Mouse (Mus musculus) lung, embryonic 15.5 days (tissue): Measurements from ENCODE around the gene Runx1. TPM values are rescaled to one million over a fixed set of nuclear protein-coding genes. Genes with fewer than 3 reads are reported as not detected.
A peak's percentile ranks its signal among the peaks of the same experiment; 100 is the strongest.

ENCODE experiments used
- ATAC-seq: fragments of 200-750 bp; cut with Nextera tagmentation; 2 replicates; pipeline ENCODE4 v1.8.0; 2017; ENCODE audit warnings: moderate number of reproducible peaks, borderline replicate concordance; ENCODE audit not compliant: low FRiP score, low TSS enrichment; ENCODE audit errors: extremely low read depth
- H3K27ac ChIP-seq: fragments of 300-500 bp; sonication (generic); 2 replicates; pipeline ENCODE4 v1.5.1; 2015; ENCODE audit warnings: moderate library complexity, mild to moderate bottlenecking, inconsistent platforms
- H3K27me3 ChIP-seq: fragments of 300-500 bp; sonication (generic); 2 replicates; pipeline ENCODE4 v1.6.1; 2015; ENCODE audit warnings: inconsistent platforms
- H3K36me3 ChIP-seq: fragments of 300-500 bp; sonication (generic); 2 replicates; pipeline ENCODE4 v1.6.1; 2015; ENCODE audit warnings: inconsistent platforms
- H3K4me1 ChIP-seq: fragments of 300-500 bp; sonication (generic); 2 replicates; pipeline ENCODE4 v1.6.1; 2015; ENCODE audit warnings: inconsistent platforms
- H3K4me2 ChIP-seq: fragments of 300-500 bp; sonication (generic); 2 replicates; pipeline ENCODE4 v1.6.1; 2015; ENCODE audit warnings: inconsistent platforms, mild to moderate bottlenecking, moderate library complexity
- H3K4me3 ChIP-seq: fragments of 300-500 bp; sonication (generic); 2 replicates; pipeline ENCODE4 v1.5.1; 2015; ENCODE audit warnings: mild to moderate bottlenecking, inconsistent platforms
- H3K9ac ChIP-seq: fragments of 300-500 bp; sonication (generic); 2 replicates; pipeline ENCODE4 v1.6.1; 2015; ENCODE audit warnings: inconsistent platforms
- H3K9me3 ChIP-seq: fragments of 300-500 bp; sonication (generic); 2 replicates; pipeline ENCODE4 v1.6.1; 2016; ENCODE audit warnings: inconsistent platforms
- WGBS: fragments of 180-500 bp; shearing (Covaris S2); methylation state at CpG from one replicate; pipeline ENCODE4 v1.1.7; 2015; 5-methylcytosine and 5-hydroxymethylcytosine counted together
- polyA plus RNA-seq: library from polyadenylated mRNA; unstranded; fragments of >200 nt; fragmentation: Nextera tagmentation; extraction: Ambion mirVana; gene quantifications from 2 replicates; pipeline ENCODE4 v1.2.1, GENCODE M21; 2015

Gene Runx1
- polyA plus RNA-seq, 1 experiment from 2014 or later: 10.6 TPM

DNA sequence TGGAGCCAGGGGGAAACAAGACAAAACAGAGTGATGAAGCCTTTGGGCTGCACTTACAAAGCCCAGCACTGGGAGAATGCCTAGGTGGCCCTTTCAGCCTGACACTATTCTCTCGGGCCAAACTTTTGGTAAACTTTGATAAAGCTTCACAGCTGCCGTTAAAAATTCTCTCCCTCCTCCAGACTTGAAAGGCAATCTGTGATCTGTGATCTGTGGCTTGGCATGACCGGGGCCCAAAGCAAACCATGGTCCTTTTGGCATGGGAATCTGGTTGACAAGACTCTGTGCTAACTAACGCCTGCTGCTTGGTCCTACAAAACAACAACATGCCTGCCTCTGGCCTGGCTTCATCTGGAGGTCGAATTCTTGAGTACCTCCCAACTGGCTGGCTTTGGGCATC is 188.9 kb downstream of the Runx1 start:
- Histone ChIP-seq H3K27ac (no peak overlapping the region), H3K4me2 (no peak overlapping the region), H3K36me3 (no peaks in the 10 kb centered on the region), H3K9me3 (no peaks in the 10 kb centered on the region), H3K27me3 (no peaks in the 10 kb centered on the region), H3K4me3 (no peak overlapping the region), H3K9ac (no peak overlapping the region), H3K4me1 (peaks cover 16% of the 10 kb centered on the region)
- ATAC-seq: no peak
- 43% methylated on average over 5 of the region's 5 CpGs for WGBS

DNA sequence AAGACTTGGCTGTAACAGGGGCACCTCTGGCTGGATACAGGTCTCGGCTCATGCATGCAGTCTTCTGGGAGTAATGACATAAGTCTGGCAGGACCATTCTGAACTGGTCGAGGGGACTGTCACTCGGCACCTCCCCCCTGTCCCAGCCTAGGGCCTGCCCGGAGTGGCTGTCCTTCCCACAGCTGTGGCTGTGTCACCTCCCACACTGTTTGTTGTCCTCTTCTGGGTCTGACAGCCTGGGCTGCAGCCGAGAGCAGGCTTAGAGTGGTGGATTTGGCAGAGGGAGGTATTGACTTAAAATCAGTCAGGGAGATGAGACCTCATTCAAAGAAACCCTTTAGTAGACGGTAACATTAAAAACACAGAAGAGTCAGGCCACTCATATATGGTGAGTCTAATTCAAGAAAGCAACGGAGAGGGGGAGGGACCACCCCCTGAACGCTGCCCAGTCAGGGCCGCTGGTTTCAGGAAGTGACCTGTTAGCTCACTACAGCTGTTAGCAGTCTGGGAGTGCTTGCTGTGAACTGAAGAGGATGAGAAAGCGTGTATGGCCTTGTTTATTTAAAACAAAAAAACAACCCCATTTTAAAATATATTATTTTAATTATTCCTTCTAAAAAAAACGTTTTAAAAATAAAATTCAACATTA is 193.7 kb downstream of the Runx1 start:
- peaks cover 29% of the 10 kb centered on the region for H3K4me1 ChIP-seq
- peak overlapping the region; percentile 37 for H3K4me2 ChIP-seq
- H3K27ac ChIP-seq: peak overlapping the region; percentile 75
- no peaks in the 10 kb centered on the region for H3K36me3 ChIP-seq
- no peak overlapping the region for H3K4me3 ChIP-seq
- H3K9ac ChIP-seq: no peak overlapping the region
- no peaks in the 10 kb centered on the region for H3K27me3 ChIP-seq
- H3K9me3 ChIP-seq: no peaks in the 10 kb centered on the region
- WGBS: 6% methylated on average over 11 of the region's 11 CpGs
- peak; percentile 87 for ATAC-seq

DNA sequence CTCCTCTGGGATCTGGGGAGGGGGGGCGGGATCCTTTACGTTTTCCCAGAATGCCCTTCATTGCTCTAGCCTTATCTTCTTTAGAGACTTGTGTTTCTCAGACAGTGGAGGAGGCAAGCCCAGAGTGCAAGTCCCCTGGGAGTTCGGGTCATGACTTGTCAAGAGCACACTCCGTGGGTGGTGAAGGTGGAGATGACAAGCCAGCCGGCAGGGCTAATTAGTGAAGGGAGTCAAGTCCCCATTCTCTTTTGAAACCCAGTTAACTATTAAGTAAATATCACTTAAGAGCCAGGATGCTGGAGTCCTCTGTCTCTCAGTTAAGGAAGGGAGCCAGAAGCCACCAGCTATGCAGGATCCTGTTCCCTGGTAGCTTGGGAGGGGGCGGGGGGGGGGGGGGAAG is 194.3 kb downstream of the Runx1 start:
- Histone ChIP-seq H3K4me1 (peaks cover 29% of the 10 kb centered on the region), H3K36me3 (no peaks in the 10 kb centered on the region), H3K4me3 (no peak overlapping the region), H3K27ac (peak overlapping the region; percentile 75), H3K9ac (no peak overlapping the region), H3K27me3 (no peaks in the 10 kb centered on the region), H3K4me2 (peak overlapping the region; percentile 37; the same call in 1 of the 2 replicates), H3K9me3 (no peaks in the 10 kb centered on the region)
- WGBS: 10% methylated on average over 6 of the region's 6 CpGs
- peak; percentile 2 for ATAC-seq

DNA sequence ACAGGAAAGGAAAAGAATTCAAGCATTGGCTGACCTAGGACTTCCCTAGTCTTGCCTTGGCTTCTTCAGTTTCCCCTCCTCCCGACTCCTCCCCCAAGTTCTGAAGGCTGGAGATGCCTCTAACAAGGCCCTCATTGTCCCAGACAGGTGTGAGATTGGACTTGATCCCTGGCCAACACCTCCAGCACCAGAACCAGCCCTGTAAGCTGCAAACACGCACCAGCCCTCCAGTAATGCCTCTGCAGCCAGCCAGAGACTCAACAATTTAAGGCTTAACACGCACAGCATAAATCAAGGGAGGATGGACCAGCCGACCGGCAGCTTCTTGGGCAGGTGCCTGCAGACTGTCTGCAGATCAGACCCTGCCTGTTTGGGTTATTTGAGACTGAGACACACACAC is 195.0 kb downstream of the Runx1 start:
- no peak overlapping the region for H3K9ac ChIP-seq

DNA sequence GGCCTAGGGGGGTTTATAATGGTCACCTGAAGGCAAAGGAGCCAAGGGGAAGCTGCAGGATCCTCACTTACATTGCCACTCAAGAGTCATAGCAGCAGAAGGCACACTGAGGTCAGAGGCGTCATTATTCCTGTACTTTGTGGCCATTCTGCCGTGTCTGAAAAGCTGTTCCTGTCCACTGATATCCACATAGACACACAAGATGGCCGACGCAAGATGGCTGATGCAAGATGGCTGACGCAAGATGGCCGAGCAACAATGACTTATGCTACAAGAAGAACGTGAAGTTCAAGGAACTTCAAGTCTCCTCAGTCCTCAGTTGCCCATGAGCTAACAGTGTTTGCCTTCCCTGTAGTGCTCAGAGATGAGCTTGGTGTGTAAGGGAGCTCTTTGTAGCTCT is 196.1 kb downstream of the Runx1 start:
- ATAC-seq: no peak
- H3K4me2 ChIP-seq: no peak overlapping the region
- H3K9me3 ChIP-seq: no peaks in the 10 kb centered on the region
- H3K4me1 ChIP-seq: peaks cover 30% of the 10 kb centered on the region
- no peaks in the 10 kb centered on the region for H3K27me3 ChIP-seq
- H3K4me3 ChIP-seq: no peak overlapping the region
- WGBS: 97% methylated on average over 7 of the region's 7 CpGs
- H3K9ac ChIP-seq: no peak overlapping the region
- H3K27ac ChIP-seq: no peak overlapping the region
- no peaks in the 10 kb centered on the region for H3K36me3 ChIP-seq

More for the DNA sequence above, 195.0 kb downstream of the Runx1 start:
- Histone ChIP-seq H3K4me1 (peaks cover 29% of the 10 kb centered on the region), H3K36me3 (no peaks in the 10 kb centered on the region), H3K4me3 (no peak overlapping the region), H3K4me2 (no peak overlapping the region), H3K9me3 (no peaks in the 10 kb centered on the region), H3K27me3 (no peaks in the 10 kb centered on the region), H3K27ac (peak overlapping the region; percentile 75)
- peak; percentile 17; the same call in 1 of the 2 replicates for ATAC-seq
- 30% methylated on average over 5 of the region's 5 CpGs for WGBS

DNA sequence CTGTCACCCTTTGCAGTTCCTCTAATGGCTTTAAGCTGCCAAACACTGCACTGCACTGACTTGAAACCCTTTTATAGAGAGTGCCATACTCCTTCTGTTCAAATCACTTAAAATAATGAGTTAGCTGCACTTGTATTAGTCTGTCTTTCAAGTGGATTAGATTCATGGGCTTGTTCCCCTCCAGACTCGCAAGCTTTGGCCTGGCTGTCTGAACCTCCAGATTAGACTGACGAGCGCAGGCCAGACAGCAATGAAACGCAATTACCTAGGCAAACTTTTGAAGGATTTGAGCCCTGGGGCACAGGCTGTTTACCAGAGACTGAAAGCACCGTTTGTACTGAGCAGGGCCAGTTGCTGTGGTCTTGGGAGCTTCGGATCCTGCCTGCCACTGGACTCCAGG is 198.7 kb downstream of the Runx1 start:
- WGBS: 44% methylated on average over 6 of the region's 6 CpGs
- no peak for ATAC-seq
- Histone ChIP-seq H3K27ac (no peak overlapping the region), H3K4me1 (peaks cover 43% of the 10 kb centered on the region), H3K4me3 (no peak overlapping the region), H3K36me3 (no peaks in the 10 kb centered on the region), H3K4me2 (no peak overlapping the region), H3K27me3 (no peaks in the 10 kb centered on the region), H3K9me3 (no peaks in the 10 kb centered on the region), H3K9ac (no peak overlapping the region)

DNA sequence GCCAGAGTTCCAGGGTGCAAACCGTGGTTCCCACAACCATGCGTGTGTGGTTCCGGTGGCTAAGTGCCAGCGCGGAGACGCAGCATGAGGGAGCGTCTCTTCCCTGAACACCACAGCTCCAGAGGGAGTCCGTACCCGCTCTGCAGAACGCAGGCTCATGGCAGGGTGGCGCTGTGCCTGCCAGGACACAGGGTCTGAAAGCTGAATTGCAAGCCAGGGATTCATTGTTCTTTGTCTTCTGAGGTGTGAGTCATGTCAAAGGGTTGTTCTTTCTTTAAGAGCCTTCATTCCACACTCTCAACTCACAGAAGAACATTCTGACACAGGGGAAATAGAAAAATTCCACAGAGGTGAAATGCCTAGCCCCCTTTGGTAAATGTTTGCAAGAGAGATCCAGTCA is 202.0 kb downstream of the Runx1 start:
- H3K36me3 ChIP-seq: no peaks in the 10 kb centered on the region
- H3K9me3 ChIP-seq: no peaks in the 10 kb centered on the region
- no peak overlapping the region for H3K4me3 ChIP-seq
- no peak overlapping the region for H3K4me2 ChIP-seq
- H3K27ac ChIP-seq: peak overlapping the region; percentile 75
- no peaks in the 10 kb centered on the region for H3K27me3 ChIP-seq
- no peak overlapping the region for H3K9ac ChIP-seq
- H3K4me1 ChIP-seq: peaks cover 21% of the 10 kb centered on the region
- WGBS: 66% methylated on average over 11 of the region's 11 CpGs
- peak; percentile 52; the same call in 1 of the 2 replicates for ATAC-seq

DNA sequence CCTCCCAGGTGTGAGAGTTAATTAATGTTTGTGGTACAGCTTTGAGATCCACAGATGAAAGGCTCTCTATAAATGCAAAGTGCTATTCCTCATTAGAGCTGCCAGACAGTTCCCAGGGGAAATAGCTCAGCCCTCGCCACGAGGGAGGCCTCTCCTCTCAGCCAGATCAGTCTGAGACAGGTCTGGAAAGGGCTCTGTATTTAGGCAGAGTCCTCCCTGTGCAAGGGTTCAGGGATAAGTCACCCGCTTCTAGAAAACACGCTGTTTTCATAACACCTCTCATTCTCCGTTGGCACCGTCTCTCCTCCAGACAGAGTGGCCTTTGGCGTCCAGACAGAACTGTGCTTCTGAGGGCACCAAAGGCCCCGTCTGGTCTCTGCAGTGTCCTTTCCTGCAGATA is 204.1 kb downstream of the Runx1 start:
- Histone ChIP-seq H3K27me3 (no peaks in the 10 kb centered on the region), H3K27ac (no peak overlapping the region), H3K4me2 (no peak overlapping the region), H3K9ac (no peak overlapping the region), H3K4me3 (no peak overlapping the region), H3K36me3 (no peaks in the 10 kb centered on the region), H3K4me1 (peaks cover 21% of the 10 kb centered on the region), H3K9me3 (no peaks in the 10 kb centered on the region)
- no peak for ATAC-seq
- 56% methylated on average over 8 of the region's 8 CpGs for WGBS

DNA sequence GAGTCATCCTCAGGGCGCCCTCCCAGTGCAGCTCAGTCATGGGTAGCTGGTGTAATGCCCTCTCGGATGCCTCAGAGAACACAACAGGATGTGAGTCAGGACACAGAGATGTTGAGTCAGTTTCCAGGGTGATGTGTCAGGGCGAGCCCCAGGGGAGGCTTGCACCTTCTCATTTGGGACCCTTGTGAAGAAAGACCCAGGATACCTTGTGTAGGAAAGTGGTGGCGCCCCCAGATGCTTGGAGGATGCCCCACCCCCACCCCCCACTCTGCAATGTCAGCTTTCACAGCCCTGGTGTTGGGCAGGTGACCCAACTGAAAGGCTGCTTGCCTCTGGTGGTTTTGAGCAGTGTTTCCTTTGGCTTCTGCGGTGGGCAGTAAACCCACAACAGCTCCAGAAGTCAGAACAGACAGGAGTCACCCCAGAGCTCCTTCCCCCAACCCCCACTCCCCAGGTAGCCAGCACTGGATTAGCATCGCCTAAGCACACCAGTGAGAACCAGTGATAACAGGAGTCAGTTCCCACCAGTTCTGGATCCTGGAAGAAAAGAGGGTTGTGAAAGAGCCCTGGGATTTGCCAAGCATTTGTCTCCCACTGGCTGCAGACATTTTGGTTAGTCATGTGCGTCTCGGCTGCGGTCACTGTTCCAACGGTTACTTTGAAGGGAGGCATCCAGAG is 205.0 kb downstream of the Runx1 start:
- no peak overlapping the region for H3K4me3 ChIP-seq
- H3K4me1 ChIP-seq: peaks cover 21% of the 10 kb centered on the region
- H3K27me3 ChIP-seq: no peaks in the 10 kb centered on the region
- H3K9me3 ChIP-seq: no peaks in the 10 kb centered on the region
- H3K9ac ChIP-seq: no peak overlapping the region
- 57% methylated on average over 10 of the region's 10 CpGs for WGBS
- H3K27ac ChIP-seq: no peak overlapping the region
- no peak overlapping the region for H3K4me2 ChIP-seq
- no peaks in the 10 kb centered on the region for H3K36me3 ChIP-seq
- ATAC-seq: no peak

DNA sequence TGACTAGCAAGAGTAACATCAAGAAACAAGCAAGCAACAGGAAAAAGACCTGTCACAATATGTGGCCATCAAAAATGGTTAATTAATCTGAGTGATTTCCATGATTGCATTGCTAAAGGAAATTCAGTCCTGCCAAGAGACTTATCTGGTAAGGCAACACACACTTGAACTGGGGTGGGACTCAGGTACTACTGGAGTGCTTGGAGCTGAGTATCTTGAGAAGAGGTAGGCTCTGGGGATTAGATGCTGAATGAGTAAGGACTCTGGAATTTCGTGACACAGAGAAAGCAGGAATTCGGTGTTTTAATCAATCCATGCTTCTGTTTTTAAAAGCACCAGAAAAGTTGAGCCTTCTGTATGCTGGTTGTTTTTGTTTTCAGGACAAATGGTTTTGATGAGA is 209.1 kb downstream of the Runx1 start:
- Histone ChIP-seq H3K4me2 (no peak overlapping the region), H3K27me3 (no peaks in the 10 kb centered on the region), H3K36me3 (no peaks in the 10 kb centered on the region), H3K27ac (no peak overlapping the region), H3K4me3 (no peak overlapping the region), H3K9me3 (no peaks in the 10 kb centered on the region), H3K9ac (no peak overlapping the region), H3K4me1 (peaks cover 15% of the 10 kb centered on the region)
- 67% methylated on average over 2 of the region's 2 CpGs for WGBS
- ATAC-seq: no peak

DNA sequence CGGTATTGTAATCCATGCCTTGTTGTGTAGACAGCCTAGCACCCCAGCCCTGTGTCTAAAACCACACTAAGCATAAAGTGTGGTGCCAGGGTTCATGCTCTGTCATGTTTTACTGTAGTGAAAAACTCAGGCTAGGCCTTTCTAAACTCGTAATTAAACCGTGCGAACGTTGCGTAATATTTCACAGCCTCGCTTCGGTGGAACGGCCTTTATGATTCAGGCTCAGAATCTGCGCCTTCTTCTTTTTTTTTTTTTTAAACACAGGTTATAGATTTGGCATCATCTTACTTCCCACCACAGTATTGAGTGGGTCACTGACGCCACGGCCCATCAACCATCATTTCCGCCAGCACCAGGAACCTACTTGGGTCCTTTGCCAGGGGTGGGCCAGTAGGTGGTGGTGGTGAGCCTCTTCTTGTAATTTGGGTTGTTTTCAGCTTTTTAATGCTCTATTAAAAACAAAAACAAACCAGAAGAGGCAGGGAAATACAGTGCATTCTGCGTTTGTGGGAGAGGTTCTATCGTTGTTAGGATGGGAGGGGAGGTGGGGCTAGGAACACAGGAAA is 210.6 kb downstream of the Runx1 start:
- 88% methylated on average over 15 of the region's 15 CpGs for WGBS
- Histone ChIP-seq H3K4me1 (peaks cover 23% of the 10 kb centered on the region), H3K36me3 (no peaks in the 10 kb centered on the region)

DNA sequence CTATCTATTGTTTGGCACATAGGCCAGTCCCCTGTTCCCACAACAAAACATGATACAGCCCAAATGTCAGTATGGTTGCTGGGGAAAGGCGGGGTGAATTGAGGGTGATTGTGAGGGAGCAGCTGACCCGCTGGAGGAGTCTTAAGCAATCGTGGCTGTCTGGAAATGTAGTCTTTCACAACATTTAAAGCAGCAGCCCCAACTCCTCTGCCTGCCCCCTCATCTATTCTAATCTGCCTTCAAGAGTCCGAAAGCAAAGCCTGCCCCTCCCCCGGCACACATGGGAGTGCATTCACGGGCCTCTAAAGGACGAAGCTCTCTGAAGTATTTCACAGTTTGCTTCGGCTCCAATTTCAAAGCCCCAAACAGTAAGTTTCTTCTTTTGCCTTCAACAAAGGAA is 213.4 kb downstream of the Runx1 start:
- peak; percentile 74 for ATAC-seq
- no peaks in the 10 kb centered on the region for H3K27me3 ChIP-seq
- H3K27ac ChIP-seq: peak overlapping the region; percentile 34
- no peak overlapping the region for H3K4me3 ChIP-seq
- WGBS: 16% methylated on average over 8 of the region's 8 CpGs
- no peaks in the 10 kb centered on the region for H3K36me3 ChIP-seq
- no peak overlapping the region for H3K4me2 ChIP-seq
- no peaks in the 10 kb centered on the region for H3K9me3 ChIP-seq
- no peak overlapping the region for H3K9ac ChIP-seq
- peaks cover 39% of the 10 kb centered on the region for H3K4me1 ChIP-seq

More for the DNA sequence above, 210.6 kb downstream of the Runx1 start:
- Histone ChIP-seq H3K9ac (no peak overlapping the region), H3K27me3 (no peaks in the 10 kb centered on the region), H3K4me3 (no peak overlapping the region), H3K27ac (no peak overlapping the region), H3K9me3 (no peaks in the 10 kb centered on the region), H3K4me2 (no peak overlapping the region)
- ATAC-seq: no peak
